Mouse (Mus musculus): ENCODE measurements at regions not wholly inside any gene's neighbourhood (a gene's known extent, or its start where the extent isn't known, plus 50 kb on each side); places are given as distances from the start of the nearest gene placed in this dataset.
"Not testable (repeated sequence)": the region's sequence is repeated elsewhere in the genome, so short reads cannot be mapped to it uniquely, and the experiment has no call there.

DNA sequence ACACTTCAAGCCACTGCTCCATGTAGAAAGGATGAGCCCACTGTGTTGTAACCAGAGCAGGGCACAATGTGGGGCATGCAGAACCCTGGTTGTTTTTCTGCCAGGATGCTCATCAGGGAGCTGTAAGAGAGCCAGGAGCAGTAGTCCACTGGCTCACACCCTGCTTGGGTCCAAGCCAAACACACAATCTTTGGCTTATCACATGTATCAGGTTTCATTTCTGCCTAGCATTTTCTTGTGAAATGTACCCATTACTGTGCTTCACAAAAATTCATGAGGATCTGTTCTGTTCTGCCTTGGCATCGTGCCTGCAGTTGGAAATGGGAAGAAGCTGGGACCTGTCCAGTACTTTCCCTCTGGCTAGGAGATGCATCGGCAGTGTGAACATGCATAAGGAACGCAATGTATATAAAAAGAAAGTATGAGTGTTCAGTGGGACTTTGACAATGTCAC lies 491.6 kb upstream of the Igfbp3 start:
- DNase-seq: no peak

DNA sequence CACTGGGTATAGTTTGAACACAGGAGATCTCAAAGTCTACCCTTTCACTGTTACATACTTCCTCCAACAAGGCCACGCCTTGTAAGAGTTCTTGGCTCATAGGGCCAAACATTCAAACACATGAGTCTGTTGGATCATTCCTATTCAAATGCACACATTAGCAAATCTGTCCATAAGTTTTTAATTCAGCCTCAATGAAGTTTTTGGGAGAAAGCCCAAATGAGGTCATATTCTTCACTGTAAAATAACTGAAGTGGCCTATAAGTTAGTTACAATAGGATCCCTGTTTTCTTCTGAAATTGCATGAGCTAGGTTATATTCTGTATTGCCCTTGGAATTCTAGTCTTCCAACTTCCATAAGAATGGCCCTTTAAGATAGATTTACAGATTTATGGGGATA lies 483.9 kb upstream of the Igfbp3 start:
- DNase-seq: no peak

DNA sequence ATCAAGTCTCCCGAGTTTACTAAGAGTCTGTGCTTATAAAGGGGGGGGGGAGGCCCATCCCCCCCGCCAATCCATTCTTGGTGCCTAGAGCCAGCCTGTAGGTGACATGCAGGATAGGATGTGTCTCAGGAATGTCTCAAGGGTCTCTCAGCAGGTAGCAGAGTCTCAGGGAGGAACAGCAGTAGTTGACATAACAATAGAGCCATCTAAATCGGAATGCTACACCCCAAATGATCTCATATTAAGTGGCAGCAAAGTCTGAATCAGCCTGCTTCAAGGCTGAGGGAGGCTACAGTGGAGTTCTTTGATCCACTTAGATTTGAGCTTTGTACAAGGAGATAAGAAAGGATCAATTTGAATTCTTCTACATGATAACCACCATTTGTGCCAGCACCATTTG lies 476.0 kb upstream of the Igfbp3 start:
- DNase-seq: not testable (repeated sequence)

DNA sequence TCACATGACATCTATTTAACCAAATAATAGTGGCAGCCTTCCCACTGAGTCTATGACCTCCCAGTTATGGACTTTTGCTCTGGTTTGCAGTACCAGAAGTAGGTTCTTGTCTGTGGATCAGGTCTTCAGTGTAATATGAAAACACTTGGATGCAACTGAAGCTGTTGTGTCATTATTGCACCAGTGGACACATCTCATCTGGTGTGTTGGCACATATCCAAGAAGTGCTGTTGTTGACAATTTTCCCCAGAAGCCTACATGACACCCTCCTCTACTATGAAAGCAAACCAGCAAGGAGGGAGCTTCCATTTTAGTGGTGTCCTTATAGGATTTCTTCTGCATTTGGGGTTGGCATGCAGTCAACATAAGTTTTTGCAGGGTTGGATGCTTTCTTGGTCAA lies 459.1 kb upstream of the Igfbp3 start:
- no peak for DNase-seq

DNA sequence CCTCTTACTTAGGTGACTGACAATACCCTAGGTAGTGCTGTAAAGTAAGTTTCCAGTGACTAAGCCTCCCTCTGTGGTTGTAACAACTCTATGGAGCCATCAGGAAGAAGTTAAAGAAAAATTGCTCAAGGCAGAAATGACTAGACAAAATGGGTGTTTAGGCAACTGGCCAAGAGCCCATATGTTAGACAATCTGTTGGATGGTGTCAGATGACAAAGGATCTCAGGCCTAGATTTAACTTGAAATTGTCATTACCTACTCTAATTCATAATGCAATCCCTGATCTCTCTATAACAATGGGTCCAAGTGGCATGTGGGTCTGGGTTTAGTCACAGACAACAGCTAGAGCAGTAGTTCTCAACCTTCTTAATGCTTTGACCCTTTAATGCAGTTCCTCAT lies 416.9 kb upstream of the Igfbp3 start:
- DNase-seq: no peak

DNA sequence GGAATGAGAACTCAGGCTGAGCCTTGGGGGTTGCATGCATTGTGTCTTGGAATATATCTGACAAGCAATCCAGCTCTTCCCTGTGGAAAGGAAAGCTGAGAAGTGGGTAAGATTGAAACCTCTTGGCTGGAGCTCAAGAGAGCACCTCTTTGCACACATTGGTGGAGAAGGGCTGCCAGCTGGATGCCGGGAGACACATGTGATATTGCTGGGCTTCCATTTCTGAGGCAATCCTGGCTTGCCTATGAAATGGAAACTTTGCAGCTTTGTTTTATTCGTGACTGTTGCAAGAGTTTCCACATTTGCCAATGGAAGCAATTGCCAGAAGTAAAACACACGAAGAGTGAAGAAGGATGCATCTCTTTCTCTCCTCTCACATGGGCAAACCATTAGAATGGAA lies 411.5 kb upstream of the Igfbp3 start:
- peak; percentile 60 for DNase-seq

DNA sequence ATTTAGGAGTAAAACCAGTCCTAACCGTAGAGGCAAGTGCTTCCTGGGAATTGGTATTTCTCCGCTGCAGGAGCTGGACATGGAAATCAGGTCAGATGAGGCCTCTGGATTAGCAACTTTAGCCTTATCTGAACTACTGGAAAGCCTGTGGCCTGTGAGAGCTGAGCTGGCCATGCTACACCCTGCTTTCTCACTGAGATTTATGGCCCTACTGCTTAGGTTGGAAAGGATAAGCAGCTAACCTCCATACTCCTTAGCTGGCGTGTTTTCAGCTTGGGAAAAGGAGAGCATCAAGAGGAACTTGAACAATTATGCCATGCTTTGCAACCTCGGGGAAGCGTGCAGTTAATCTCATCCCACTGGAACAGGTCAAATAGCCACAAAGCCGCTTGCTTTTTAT lies 406.6 kb upstream of the Igfbp3 start:
- DNase-seq: no peak

DNA sequence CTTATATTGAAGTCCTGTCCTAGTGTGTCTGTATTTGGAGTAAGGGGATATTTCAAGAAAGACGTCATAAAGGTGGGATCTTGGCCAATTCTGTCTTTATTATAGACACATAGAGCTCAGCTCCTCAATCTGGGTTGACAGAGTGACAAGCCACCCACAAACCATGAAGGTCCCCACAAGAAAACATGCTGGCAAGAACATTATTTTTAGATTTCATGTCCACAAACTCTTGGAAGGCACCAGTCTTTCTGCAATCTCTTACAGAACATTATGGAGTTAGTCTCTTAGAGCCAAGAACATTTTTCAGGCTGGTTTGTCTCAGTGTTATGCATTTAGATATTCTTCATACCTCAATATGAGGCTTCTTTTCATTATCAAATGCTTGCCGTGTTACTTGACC lies 397.0 kb upstream of the Igfbp3 start:
- DNase-seq: no peak

DNA sequence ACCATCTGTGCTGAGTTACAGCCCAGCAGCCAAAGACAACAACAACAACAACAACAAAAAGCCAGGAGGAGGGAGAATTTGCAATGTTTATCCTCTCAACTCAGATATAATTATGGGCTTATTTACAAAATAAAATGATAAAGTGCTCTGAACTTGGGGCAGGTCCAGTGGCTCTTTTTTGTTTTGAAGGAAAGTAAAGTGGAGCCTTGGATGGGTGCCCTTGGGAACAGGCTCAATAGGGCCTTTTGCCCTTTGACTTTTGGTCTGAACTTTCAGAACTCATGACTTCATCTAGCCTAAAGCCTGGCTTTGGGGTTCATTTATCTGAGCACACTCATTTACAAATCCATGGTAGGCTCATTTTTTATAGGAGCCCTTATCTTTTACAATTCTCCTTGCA lies 396.2 kb upstream of the Igfbp3 start:
- no peak for DNase-seq

DNA sequence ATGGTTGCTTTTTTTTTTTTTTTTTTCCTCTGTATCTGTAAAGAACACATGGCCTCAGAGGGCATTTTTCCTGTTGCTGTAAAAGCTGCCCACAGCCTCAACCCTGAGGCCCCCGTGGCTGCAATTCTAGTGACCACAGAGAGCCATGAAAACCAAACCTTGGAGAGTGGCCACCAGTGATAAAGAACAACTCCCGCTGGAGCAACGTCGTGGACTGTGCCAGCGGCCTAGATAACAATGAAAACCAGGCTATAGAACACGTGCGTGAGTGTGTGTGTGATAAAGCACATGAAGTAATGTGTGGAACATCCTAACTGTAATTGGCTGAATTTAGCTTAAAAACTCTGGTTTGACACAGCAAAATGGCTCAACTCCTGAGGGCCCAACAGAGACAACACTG lies 392.9 kb upstream of the Igfbp3 start:
- no peak for DNase-seq

DNA sequence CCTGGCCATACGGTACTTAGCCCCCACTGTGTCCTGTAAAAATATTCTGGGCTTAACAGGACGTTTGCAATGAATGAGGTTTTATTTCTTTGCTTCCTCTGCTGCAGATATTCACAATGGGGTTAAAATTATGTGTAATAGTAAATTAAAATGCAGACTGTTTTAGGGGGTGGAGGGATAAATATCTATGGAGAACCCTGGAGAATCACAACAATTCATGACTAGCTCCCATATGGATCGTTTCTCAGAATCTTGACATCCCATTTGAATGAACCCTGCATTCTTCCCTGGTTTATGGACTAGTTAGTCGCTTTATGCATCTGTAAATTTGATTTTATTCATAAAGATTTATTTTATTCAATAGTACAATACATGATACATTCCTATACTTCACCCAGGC lies 378.3 kb upstream of the Igfbp3 start:
- no peak for DNase-seq

DNA sequence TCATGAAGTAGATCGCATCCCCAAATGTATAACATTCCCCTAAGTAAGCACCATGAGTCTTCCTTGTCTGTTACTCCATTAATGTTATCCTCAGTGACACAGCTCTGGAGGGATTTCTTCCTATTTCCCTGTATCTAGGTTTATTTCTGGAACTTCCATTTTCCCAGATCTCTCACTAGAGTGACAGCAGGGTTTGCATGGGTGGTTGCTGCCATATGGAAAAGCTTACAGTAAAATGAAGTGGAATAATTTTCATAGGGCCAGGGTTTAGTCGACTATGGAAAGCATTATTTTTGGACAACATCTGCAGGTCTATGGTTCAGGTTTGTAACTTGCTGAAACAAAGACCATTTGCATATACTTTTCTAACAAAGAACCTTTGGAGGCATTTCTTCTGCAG lies 369.6 kb upstream of the Igfbp3 start:
- no peak for DNase-seq

DNA sequence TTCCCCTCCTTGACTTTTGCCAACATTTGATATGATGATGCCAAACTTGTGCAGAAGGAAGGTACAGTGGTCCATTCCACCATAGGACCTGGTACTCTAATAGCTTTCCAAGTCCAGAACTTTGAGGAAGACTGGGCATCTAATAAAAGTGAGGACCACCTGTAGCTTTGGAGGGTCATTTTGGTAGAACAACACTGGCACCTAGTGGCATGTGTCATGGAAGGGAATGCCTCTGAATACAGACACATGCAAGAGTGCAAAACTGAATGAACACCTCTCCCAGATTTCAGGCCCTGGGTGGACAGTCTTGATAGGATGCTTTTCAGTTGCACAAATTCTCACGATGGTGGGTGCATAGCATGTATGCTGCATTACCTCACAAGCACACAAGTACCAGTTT lies 354.8 kb upstream of the Igfbp3 start:
- DNase-seq: no peak

DNA sequence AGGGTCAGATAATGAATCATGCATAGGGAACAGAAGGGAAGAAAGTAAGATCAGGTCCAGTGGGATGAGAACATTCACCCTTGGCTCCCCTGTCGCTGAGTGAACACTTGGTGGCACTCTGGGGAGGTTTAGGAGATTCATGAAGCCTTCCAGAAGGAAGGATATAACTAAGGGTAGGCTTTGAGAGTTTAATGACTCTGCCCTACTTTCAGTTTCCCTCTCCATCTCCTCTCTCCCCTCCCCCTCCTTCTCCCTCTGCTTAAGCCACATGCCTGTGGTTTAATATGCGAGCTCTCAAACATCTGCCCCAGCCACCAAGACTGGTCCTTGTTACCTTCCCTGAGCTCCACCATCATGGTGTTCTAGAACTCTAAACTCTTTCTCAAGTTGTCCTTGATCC lies 348.3 kb upstream of the Igfbp3 start:
- no peak for DNase-seq

DNA sequence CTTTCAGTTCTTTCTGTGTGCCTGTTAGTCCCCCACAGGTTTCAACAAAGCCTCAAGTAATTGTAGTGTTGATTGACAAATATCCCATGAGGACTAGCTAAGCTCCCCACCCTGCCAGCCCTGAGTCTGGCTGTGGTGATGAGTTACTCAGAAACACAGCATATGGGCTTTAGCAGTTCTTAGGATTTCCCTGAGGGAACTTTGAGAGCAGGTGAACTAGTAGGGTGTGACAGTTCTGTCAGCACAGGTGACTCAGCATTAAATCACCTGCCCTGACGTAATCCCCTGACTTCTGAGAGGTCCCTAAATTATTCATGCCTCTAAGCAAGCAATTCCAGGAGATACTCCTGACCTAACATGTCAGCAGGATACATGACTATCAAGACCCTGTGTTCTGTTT lies 347.7 kb upstream of the Igfbp3 start:
- no peak for DNase-seq

DNA sequence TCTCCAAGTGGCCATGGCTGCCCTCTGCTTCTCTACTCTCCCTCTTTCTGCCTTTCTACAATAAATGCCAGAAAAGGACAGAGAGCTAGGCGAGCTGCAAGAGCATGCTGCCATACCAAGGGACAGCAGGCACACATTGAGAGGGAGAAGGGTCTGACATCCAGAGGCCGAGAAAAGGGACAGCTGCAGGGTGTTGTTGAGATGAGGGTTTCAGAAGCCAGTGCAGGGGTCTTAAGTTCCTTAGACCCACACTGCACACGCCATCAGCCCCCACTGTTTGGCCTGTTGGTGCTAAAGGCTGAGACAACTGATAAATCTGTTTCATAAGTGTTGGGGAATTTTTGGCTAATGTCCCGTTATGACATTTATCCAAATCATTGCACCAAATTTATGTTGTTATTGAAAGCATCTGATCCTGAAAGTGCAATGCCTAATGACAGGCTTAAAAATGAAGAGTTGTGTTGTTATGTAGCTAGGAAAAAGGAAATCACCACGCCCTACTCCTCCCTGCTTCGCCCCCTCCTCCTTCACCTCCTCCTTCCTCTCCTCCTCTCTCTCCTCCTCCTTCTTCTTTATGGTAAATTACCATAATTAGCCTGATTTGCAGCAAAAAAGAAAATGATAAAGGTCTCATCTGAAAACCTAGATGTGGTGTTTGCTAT lies 342.0 kb upstream of the Igfbp3 start:
- DNase-seq: no peak

DNA sequence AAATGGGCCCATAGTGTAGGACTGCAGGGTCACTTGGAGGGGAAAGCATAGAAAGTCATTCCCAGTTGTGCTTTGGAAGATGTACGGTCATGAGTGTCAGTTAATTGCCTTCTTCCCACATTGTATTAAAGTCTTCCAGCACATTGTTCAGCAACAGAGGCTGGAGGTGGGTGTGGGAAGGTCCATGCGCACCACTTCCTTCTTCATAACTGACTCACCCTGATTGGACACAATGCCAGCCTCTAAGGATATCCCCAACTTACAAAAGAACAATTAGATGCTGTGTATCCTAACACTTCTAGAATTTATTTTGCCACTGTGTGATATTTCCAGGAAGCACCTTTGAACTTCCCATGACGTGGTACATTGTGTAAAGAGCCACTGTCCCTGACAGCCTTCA lies 338.4 kb upstream of the Igfbp3 start:
- DNase-seq: no peak

DNA sequence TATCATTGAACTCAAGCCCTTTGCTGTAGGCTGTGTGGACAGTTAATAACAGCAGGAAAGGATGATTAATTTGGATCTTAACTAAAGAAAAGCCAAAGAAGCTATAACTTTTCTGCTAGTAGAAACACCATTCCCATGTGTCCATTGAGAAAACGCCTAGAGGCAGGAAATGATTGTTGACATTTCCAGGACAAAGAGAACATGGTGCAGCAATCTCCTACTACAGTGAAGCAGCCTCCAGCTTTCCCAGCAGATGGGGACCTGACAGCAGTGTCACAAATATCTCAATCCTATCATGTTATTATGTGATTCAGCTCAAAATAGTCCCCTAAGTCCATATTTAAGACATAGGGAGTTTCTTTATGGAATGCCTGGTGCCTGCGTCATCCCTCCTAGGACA lies 334.1 kb upstream of the Igfbp3 start:
- no peak for DNase-seq

DNA sequence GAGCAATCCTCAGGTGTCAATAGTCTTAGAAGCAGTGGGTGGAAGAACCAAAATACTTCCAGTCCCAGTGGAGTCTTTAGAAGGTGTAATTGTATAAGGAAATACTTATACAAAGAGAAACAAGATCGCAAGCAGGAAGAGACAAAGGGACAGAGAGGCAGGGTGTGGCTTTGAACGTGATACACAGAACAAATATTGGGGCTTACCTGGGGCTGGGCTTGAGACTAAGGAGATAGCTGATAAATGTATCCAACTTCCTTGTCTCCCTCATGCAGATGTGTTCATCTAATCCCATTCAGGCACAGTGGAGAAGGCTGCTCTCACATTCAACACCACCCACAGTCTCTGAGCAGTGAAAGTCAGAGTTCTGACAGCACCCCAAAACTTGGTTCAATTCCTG lies 331.9 kb upstream of the Igfbp3 start:
- DNase-seq: no peak

DNA sequence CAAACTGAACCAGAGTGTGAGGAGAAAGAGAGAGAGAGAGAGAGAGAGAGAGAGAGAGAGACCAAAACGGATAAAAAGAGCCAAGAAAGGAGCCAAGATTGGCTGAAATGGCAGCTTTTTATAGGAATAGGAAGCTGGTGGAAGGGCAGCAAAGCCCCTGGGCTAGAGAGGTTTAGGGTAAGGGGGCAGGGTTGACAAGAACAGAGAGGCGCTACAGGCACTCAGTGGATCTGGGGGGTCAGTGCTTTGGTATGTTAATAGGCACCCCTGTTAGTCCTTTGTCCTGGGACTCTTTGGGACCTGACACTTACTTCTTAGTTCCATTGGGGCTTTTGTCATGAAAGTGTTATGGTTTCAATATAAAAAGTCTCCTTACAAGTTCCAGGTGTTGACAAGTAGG lies 320.9 kb upstream of the Igfbp3 start:
- no peak for DNase-seq

DNA sequence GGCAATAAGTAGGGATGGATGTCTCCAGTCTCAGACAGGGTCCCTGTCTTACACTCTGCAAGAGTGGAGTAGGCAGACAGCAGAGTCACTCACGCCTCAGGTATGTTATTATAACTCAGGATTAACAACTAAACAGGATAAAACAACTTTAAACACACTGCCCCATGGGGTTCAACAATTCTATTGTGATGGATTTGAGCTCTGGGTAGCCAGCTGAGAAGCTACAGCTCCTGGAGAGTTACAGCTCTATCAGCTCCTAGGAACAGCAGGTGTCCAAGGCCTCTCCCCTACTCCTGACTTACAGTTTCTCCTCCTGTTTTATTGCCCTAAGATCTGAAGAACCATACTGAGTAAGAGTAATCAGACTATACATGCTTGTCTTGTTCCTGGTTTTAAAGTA lies 319.6 kb upstream of the Igfbp3 start:
- no peak for DNase-seq

DNA sequence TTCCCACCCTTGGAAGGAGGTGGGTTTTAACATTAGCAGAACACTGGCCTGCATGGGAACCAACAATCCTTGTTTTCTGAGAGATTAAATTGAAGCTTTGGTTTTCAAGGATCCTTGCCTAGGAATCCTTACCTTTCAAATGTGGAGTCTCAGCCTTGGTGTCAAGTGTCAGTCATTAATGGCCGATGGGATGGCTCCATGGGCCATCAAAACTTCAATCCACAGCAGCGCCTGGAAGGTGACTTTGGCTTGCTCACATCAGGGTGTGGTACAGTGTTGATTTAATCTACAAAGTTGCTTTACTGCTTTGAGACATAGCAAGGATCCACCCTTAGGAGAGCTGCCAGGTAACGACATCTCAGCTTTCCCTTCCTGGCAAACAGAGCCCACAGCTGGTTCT lies 318.1 kb upstream of the Igfbp3 start:
- DNase-seq: no peak

DNA sequence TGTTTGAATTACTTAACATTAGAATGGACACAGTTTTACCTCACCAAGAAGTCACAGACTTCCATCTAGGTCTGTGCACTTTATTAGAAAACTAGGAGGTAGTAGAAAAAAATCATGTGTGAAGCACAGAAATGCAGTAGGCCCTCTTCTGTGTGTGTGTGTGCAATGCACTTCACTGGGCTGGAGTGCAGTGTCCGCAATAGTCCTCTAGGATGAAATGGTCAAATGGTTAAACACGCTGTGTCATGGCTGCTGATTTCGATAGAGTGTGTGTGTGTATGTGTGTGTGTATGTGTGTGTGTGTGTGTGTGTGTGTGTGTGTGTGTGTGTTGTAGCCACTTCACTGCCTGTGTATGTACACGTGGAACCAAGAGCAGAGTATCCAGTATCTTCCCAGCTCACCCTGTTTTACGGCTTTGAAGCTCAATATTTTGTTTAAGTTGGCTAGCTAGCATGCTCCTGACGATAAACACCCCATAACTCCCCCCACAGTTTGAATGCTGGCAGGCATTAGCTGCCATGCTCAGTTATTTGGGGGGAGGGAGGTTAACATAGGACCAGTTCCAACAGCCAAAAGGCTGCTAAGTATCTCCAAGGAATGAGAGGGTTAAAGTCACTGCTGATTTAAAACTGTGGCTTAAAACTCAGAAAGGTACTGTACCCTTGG lies 316.9 kb upstream of the Igfbp3 start:
- no peak for DNase-seq

DNA sequence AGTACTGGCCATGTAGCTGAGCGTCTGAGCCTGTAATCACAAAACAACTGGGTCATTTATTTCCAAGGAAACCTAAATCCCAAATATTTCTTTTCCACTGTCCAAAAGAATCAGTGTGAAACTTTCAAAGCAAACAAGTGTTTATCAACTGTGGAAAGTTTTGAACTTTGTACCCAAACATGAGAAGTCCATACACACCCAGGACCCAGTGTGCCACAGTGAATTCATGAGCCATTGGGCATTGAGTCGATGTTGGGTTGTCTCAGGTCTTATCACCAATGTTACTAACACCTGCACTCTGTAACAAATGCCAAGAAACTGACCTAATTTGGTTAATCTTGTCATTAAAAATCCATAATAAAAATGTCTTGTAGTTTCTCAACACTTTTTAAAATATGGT lies 305.8 kb upstream of the Igfbp3 start:
- DNase-seq: no peak

DNA sequence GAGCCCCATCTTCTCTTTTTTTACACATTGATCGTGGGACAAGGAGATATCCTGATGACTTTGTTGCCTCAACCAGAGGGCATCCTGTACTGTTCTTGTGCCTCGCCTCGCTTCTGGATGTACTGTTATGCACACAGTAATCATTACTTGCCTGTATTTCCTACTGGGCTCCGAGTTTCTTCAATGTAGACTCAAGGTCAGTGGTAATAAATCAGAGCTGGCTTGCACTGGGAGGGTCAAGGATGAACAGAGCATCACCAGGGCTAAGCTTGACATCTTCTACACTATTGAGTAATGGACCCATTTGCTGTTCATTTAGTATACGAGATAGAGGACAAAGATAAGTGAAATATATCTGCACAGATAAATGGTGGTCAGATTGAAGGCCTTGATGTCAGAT lies 295.1 kb upstream of the Igfbp3 start:
- no peak for DNase-seq
